ENCODE assay signal across 8 mouse cellular contexts in genomic region chr13:33964206-33965046, GRCm38 (mm10). TPM values are rescaled to one million over a fixed set of nuclear protein-coding genes. Genes with fewer than 3 reads are reported as not detected.
DNase-seq lines count a peak whose midpoint lies in the region; ATAC-seq and TF ChIP-seq lines count a peak whose summit lies in the region.

Nqo2 (plus strand) TSS chr13:33964687.

- TF ChIP-seq CTCF in CH12.LX (conservative IDR thresholded peaks at IDR 0.05 in 1 of 2, IDR thresholded peaks at IDR 0.05 in 1 of 2; ENCODE audit: low read depth in 2 of 2, low read length in 2 of 2) = peak in 1 of 2 experiments; percentile 56; a peak in 2 of 4 replicates
- TF ChIP-seq CTCF in testis, adult 2 months (IDR thresholded peaks at IDR 0.05; ENCODE audit: control insufficient read depth, insufficient read depth, insufficient replicate concordance, low read depth, low read length) = no peak

- no peaks in the 10 kb centered on the region for H3K9me3 ChIP-seq in CH12.LX (replicated peaks; ENCODE audit: low read length)
- H3K9me3 ChIP-seq in forebrain, embryonic 11.5 days (ENCODE audit: control insufficient read depth, low read length) = no peaks in the 10 kb centered on the region
- H3K9me3 ChIP-seq in heart, embryonic 16.5 days (replicated peaks; ENCODE audit: control insufficient read depth, low read length) = no peaks in the 10 kb centered on the region
- no peaks in the 10 kb centered on the region for H3K9me3 ChIP-seq in liver, embryonic 15.5 days (replicated peaks)
- no peaks in the 10 kb centered on the region for H3K9me3 ChIP-seq in neural tube, embryonic 13.5 days

- ATAC-seq in forebrain, embryonic 11.5 days (replicated peaks; ENCODE audit: low FRiP score) = peak; percentile 90
- peak; percentile 90 for ATAC-seq in heart, embryonic 16.5 days (replicated peaks; ENCODE audit: extremely low read depth, insufficient read depth, low FRiP score)
- peak; percentile 77 for ATAC-seq in liver, embryonic 15.5 days (ENCODE audit: insufficient read depth)
- ATAC-seq in neural tube, embryonic 13.5 days (ENCODE audit: low read depth) = peak; percentile 93

- dilution Hi-C loops in CH12.LX (cut with MboI; ENCODE audit: extremely low pct_ligation_motif_present, extremely low pct_unique_long_range_greater_than_20kb, low sequenced_read_pairs) = no loop called here

- TF ChIP-seq POLR2A in CH12.LX (IDR thresholded peaks at IDR 0.05; ENCODE audit: low read depth, low read length) = peak; percentile 52
- TF ChIP-seq POLR2A in testis, adult 2 months (IDR thresholded peaks at IDR 0.05; ENCODE audit: control insufficient read depth, low read depth, low read length) = peak; percentile 18; the same call in 1 of the 2 replicates

- peak within 1 kb of the TSS; percentile 61 for H3K4me2 ChIP-seq in CH12.LX (ENCODE audit: insufficient read depth, low read depth, poor library complexity, severe bottlenecking)
- H3K4me2 ChIP-seq in forebrain, embryonic 11.5 days (ENCODE audit: low read depth, low read length, severe bottlenecking) = peak within 1 kb of the TSS; percentile 75
- peak within 1 kb of the TSS; percentile 67 for H3K4me2 ChIP-seq in heart, embryonic 16.5 days (ENCODE audit: low read depth, low read length)
- peak within 1 kb of the TSS; percentile 81 for H3K4me2 ChIP-seq in liver, embryonic 15.5 days
- H3K4me2 ChIP-seq in neural tube, embryonic 13.5 days = peak within 1 kb of the TSS; percentile 75

- in situ Hi-C loops in CH12.LX (cut with MboI; ENCODE audit: low pct_ligation_motif_present, low pct_unique_long_range_greater_than_20kb, low sequenced_read_pairs) = loop anchor here (5.0 kb wide), 1 partner anchor 38 kb away; the partner anchor contains the start of genes Ripk1 and Serpinb6a

- peak within 1 kb of the TSS; percentile 70; the same call in 1 of the 2 replicates for H3K27ac ChIP-seq in CH12.LX (ENCODE audit: insufficient read depth, low read depth)
- H3K27ac ChIP-seq in forebrain, embryonic 11.5 days (ENCODE audit: low read depth, low read length) = peak within 1 kb of the TSS; percentile 61; the same call in 1 of the 2 replicates
- H3K27ac ChIP-seq in heart, embryonic 16.5 days (ENCODE audit: low read length) = peak within 1 kb of the TSS; percentile 99
- peak within 1 kb of the TSS; percentile 83 for H3K27ac ChIP-seq in liver, embryonic 15.5 days (replicated peaks)
- H3K27ac ChIP-seq in neural tube, embryonic 13.5 days (replicated peaks) = peak within 1 kb of the TSS; percentile 83
- H3K27ac ChIP-seq in testis, adult 2 months (ENCODE audit: control insufficient read depth, insufficient read depth, low read depth, low read length) = peak within 1 kb of the TSS; percentile 84

- TF ChIP-seq RAD21 in CH12.LX (IDR thresholded peaks at IDR 0.05; ENCODE audit: low read depth, low read length) = no peak; the same call in 1 of the 2 replicates

- peak within 1 kb of the TSS; percentile 61 for H3K9ac ChIP-seq in CH12.LX (ENCODE audit: insufficient read depth, low read depth)
- H3K9ac ChIP-seq in forebrain, embryonic 11.5 days (ENCODE audit: low read length) = peak within 1 kb of the TSS; percentile 68
- H3K9ac ChIP-seq in heart, embryonic 16.5 days (ENCODE audit: low read length) = peak within 1 kb of the TSS; percentile 82
- peak within 1 kb of the TSS; percentile 56 for H3K9ac ChIP-seq in liver, embryonic 15.5 days
- H3K9ac ChIP-seq in neural tube, embryonic 13.5 days = peak within 1 kb of the TSS; percentile 77

- no peaks in the 10 kb centered on the region for H3K79me2 ChIP-seq in CH12.LX (replicated peaks; ENCODE audit: control insufficient read depth, extremely low read depth, insufficient read depth, poor library complexity, severe bottlenecking)

- no peak for TF ChIP-seq EP300 in CH12.LX (IDR thresholded peaks at IDR 0.05; ENCODE audit: low read length)

- peaks cover 2 to 6% of the 10 kb centered on the region in 2 experiments; a peak in 1 of 4 replicates for H3K4me1 ChIP-seq in CH12.LX (ENCODE audit: control insufficient read depth in 1 of 2, insufficient read depth in 2 of 2)
- H3K4me1 ChIP-seq in forebrain, embryonic 11.5 days (replicated peaks; ENCODE audit: control insufficient read depth, insufficient read depth, low read length) = no peaks in the 10 kb centered on the region
- peaks cover 11% of the 10 kb centered on the region for H3K4me1 ChIP-seq in heart, embryonic 16.5 days (ENCODE audit: control insufficient read depth, insufficient read depth, low read length)
- H3K4me1 ChIP-seq in liver, embryonic 15.5 days (replicated peaks) = peaks cover 30% of the 10 kb centered on the region
- H3K4me1 ChIP-seq in neural tube, embryonic 13.5 days (replicated peaks) = peaks cover 11% of the 10 kb centered on the region
- H3K4me1 ChIP-seq in testis, adult 2 months (ENCODE audit: control insufficient read depth, insufficient read depth, low read length) = peaks cover 4% of the 10 kb centered on the region

- peaks cover 0 to 3% of the 10 kb centered on the region in 2 experiments for H3K36me3 ChIP-seq in CH12.LX (replicated peaks in 1 of 2; ENCODE audit: control insufficient read depth in 1 of 2, insufficient read depth in 1 of 2, low read length in 1 of 2)
- no peaks in the 10 kb centered on the region for H3K36me3 ChIP-seq in forebrain, embryonic 11.5 days (ENCODE audit: control insufficient read depth, insufficient read depth, low read length)
- H3K36me3 ChIP-seq in heart, embryonic 16.5 days (ENCODE audit: control insufficient read depth, insufficient read depth) = no peaks in the 10 kb centered on the region; the same call in 1 of the 2 replicates
- 0 out of 2 replicates have a peak, but pooled peaks cover 4% of the 10 kb centered on the region for H3K36me3 ChIP-seq in liver, embryonic 15.5 days (replicated peaks)
- no peaks in the 10 kb centered on the region for H3K36me3 ChIP-seq in neural tube, embryonic 13.5 days
- H3K36me3 ChIP-seq in testis, adult 2 months (ENCODE audit: control insufficient read depth, insufficient read depth, low read length) = no peaks in the 10 kb centered on the region

- peak within 1 kb of the TSS; percentile 56 to 75 (median 66) for H3K4me3 ChIP-seq in CH12.LX (replicated peaks in 1 of 3; ENCODE audit: low read depth in 2 of 3, low read length in 2 of 3, poor library complexity in 1 of 3)
- peak within 1 kb of the TSS; percentile 46 for H3K4me3 ChIP-seq in forebrain, embryonic 11.5 days (ENCODE audit: low read depth, low read length)
- peak within 1 kb of the TSS; percentile 68 for H3K4me3 ChIP-seq in heart, embryonic 16.5 days (ENCODE audit: low read length)
- peak within 1 kb of the TSS; percentile 69 for H3K4me3 ChIP-seq in liver, embryonic 15.5 days (replicated peaks)
- peak within 1 kb of the TSS; percentile 52 for H3K4me3 ChIP-seq in neural tube, embryonic 13.5 days
- H3K4me3 ChIP-seq in testis, adult 2 months (ENCODE audit: control insufficient read depth, low read depth, low read length) = peak within 1 kb of the TSS; percentile 89

- no peaks in the 10 kb centered on the region for H3K27me3 ChIP-seq in CH12.LX (replicated peaks)
- no peaks in the 10 kb centered on the region for H3K27me3 ChIP-seq in forebrain, embryonic 11.5 days (ENCODE audit: control insufficient read depth, insufficient read depth, low read length)
- H3K27me3 ChIP-seq in heart, embryonic 16.5 days (ENCODE audit: control insufficient read depth, insufficient read depth, low read length) = no peaks in the 10 kb centered on the region
- no peaks in the 10 kb centered on the region for H3K27me3 ChIP-seq in liver, embryonic 15.5 days
- no peaks in the 10 kb centered on the region for H3K27me3 ChIP-seq in neural tube, embryonic 13.5 days
- no peaks in the 10 kb centered on the region for H3K27me3 ChIP-seq in testis, adult 2 months (ENCODE audit: control insufficient read depth, insufficient read depth, low read length)

- DNase-seq in CH12.LX (ENCODE audit: extremely low read depth) = peak; percentile 82
- DNase-seq in c-Kit-positive CD71-positive TER-119-negative erythroid progenitor cells, embryonic 14.5 days (ENCODE audit: low read depth) = peak; percentile 55
- peak; percentile 87 for DNase-seq in forebrain, embryonic 11.5 days (ENCODE audit: low spot score)
- DNase-seq in kidney, postnatal 36 days = peak; percentile 86 to 90

- 3% methylated on average over 22 of the region's 22 CpGs for WGBS in forebrain, embryonic 11.5 days
- WGBS in heart, embryonic 16.5 days = 2% methylated on average over 22 of the region's 22 CpGs
- 2% methylated on average over 22 of the region's 22 CpGs for WGBS in liver, embryonic 15.5 days (ENCODE audit: insufficient replicate concordance)
- WGBS in neural tube, embryonic 13.5 days = 3% methylated on average over 22 of the region's 22 CpGs

TF ChIP-seq in CH12.LX, 34 proteins besides CTCF, POLR2A, EP300 and RAD21 (continues in another document):
- TF ChIP-seq MAZ (IDR thresholded peaks at IDR 0.05; ENCODE audit: low read depth, low read length) (peak; percentile 79; the same call in 1 of the 2 replicates), KAT2A (IDR thresholded peaks at IDR 0.05; ENCODE audit: insufficient replicate concordance, low read length) (0 out of 2 replicates have a peak, but pooled peaks have one; percentile 30), TBP (conservative IDR thresholded peaks at IDR 0.05; ENCODE audit: low read depth, low read length) (peak; percentile 64), TCF12 (IDR thresholded peaks at IDR 0.05; ENCODE audit: low read depth, low read length) (0 out of 2 replicates have a peak, but pooled peaks have one; percentile 29), ELF1 (IDR thresholded peaks at IDR 0.05; ENCODE audit: low read depth, low read length) (peak; percentile 44), USF2 (conservative IDR thresholded peaks at IDR 0.05; ENCODE audit: low read depth, low read length) (no peak), SIN3A (IDR thresholded peaks at IDR 0.05; ENCODE audit: low read length) (peak; percentile 44; the same call in 1 of the 2 replicates), NRF1 (IDR thresholded peaks at IDR 0.05; ENCODE audit: low read depth, low read length) (peak; percentile 77), SMC3 (IDR thresholded peaks at IDR 0.05; ENCODE audit: low read depth, low read length) (peak; percentile 9; the same call in 1 of the 2 replicates), MAX (IDR thresholded peaks at IDR 0.05; ENCODE audit: low read length) (peak; percentile 51; the same call in 1 of the 2 replicates), E2F4 (IDR thresholded peaks at IDR 0.05; ENCODE audit: insufficient replicate concordance, low read depth, low read length) (0 out of 2 replicates have a peak, but pooled peaks have one; percentile 12)

RNA-seq across cellular contexts. Expression of gene Nqo2, which starts in this region (rescaled TPM):
- total RNA-seq in CH12.LX (2012; rRNA removed) (4.3 and 4.8 TPM in 2 replicates), CH12.LX (2014; rRNA removed) (10.6 and 11.2 TPM in 2 replicates)
- 10.7 and 13.9 TPM in 2 replicates for polyA plus RNA-seq in CH12.LX (2012; ENCODE audit: insufficient read length, low read depth)
- polyA plus RNA-seq in forebrain, embryonic 11.5 days (2014; fragmentation: Nextera tagmentation; extraction: Ambion mirVana) = 16.1 and 16.7 TPM in 2 replicates
- polyA plus RNA-seq in heart, embryonic 16.5 days (2015; fragmentation: Nextera tagmentation; extraction: Ambion mirVana) = 27.6 and 28.9 TPM in 2 replicates
- polyA plus RNA-seq in liver, embryonic 15.5 days (2015; fragmentation: Nextera tagmentation; extraction: Ambion mirVana) = 26.0 and 27.0 TPM in 2 replicates
- polyA plus RNA-seq in neural tube, embryonic 13.5 days (2015; fragmentation: Nextera tagmentation; extraction: Ambion mirVana) = 11.8 and 16.3 TPM in 2 replicates
- 24.9 and 28.4 TPM in 2 replicates for polyA plus RNA-seq in testis, adult 2 months (2012; rRNA removed)

Comparison
In these comparisons a context has a peak if more than half of its experiments do, and no peak if none do; other contexts are left out.
1. Peak in every context shown above with its lines: DNase-seq, ATAC-seq, H3K4me3 ChIP-seq and H3K27ac ChIP-seq.